Mouse (Mus musculus): ENCODE results near the gene Ly6g6d.

DNA sequence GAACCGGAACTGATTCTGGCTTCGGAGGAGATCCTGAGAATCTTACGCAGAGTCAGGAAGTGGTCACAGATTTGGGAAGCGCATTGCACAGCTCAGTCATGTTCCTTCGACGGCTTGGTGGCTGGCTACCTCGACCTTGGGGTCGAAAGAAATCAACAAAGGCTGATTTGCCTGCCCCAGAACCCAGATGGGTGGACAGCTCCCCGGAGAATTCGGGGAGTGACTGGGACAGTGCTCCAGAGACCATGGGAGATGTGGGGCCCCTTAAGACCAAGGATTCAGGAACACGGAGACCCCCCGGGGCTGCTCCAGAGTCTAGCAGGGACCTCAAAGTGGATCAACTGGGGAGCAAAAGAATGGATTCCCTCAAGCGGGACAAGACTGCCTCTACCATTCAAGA is 49.2 kb upstream of the Ly6g6d start:
- no peak for TF ChIP-seq POLR2A (IDR thresholded peaks at IDR 0.05; ENCODE audit: low read depth, low read length)
- no peak for TF ChIP-seq CTCF (conservative IDR thresholded peaks at IDR 0.05; ENCODE audit: insufficient read depth, insufficient read length, low read depth, low read length)

All from kidney, adult 2 months (tissue).